Mouse (Mus musculus) urinary bladder, postnatal 14 days (tissue): ENCODE data around the gene Neurl1b.

ENCODE experiments used
- DNase-seq: peaks from one replicate; pipeline ENCODE4 v3.0.0; 2021; ENCODE audit warnings: low spot score

Gene Neurl1b

GRCm38 (mm10) chr17:26494642-26495468 lies 80.2 kb downstream of the Neurl1b start:
- no peak for DNase-seq
